Comparison of ENCODE assay signal across 8 mouse cellular contexts in the genomic region with DNA sequence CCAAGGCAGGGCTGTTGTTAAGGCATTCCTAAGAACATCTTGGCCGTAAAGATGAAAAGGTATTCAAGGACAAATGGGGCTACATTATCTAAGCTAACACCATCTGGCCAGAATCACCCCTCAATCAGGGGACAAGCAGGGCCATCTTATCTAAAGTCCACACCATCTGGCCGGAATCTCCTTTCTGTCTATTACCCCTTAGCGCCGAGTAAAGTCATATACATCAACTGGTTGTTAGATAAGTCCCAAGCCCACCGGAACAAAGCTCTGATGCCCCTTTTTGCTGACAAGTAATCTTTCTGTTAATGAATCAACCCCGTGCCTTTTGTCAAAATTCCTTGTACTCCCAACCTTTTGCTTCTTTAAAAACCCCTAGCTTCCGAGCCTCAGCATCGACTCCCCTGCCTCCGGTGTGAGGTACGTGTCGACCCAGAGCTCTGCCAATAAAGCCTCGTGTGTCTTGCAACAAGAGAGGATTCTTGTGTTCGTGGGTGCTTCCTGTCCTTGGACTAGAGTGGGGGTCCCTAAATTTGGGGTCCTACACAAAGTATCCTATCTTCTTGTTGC.
A peak's percentile ranks its signal among the peaks of the same experiment; 100 is the strongest.
DNase-seq lines count a peak whose midpoint lies in the region.

No protein-coding gene starts in this region.

- DNase-seq in MN1 (ENCODE audit: low spot score) = peak; percentile 16
- DNase-seq in cerebellum, adult 18-20 months = peak; percentile 42 to 52
- DNase-seq in frontal cortex, postnatal 10 days (ENCODE audit: low spot score in 2 of 2) = peak; percentile 36 to 60
- DNase-seq in heart, postnatal 4 days = peak; percentile 41
- peak; percentile 63 for DNase-seq in layer of hippocampus, adult 11-12 months (ENCODE audit: low spot score)
- DNase-seq in lung, postnatal 14 days = peak; percentile 12
- peak; percentile 42 to 51 for DNase-seq in spleen, adult 18-20 months
- peak; percentile 31 for DNase-seq in urinary bladder, postnatal 10 days (ENCODE audit: low spot score)

Comparison
In these comparisons a context has a peak if more than half of its experiments do, and no peak if none do; other contexts are left out.
1. Peak in every context shown above with its lines: DNase-seq.
2. DNase-seq: peak in every context shown above with its lines; median percentile 63 in layer of hippocampus, adult 11-12 months; 48 in frontal cortex, postnatal 10 days; 47 in cerebellum, adult 18-20 months; 46 in spleen, adult 18-20 months; 41 in heart, postnatal 4 days; 31 in urinary bladder, postnatal 10 days; 16 in MN1; 12 in lung, postnatal 14 days.